Comparison of ENCODE assay signal across 9 mouse cellular contexts in genomic region chr7:80629369-80629768, GRCm38 (mm10). TPM values are rescaled to one million over a fixed set of nuclear protein-coding genes. Genes with fewer than 3 reads are reported as not detected.
DNase-seq lines count a peak whose midpoint lies in the region; ATAC-seq and TF ChIP-seq lines count a peak whose summit lies in the region.
"Had no signal": no experiment of that assay in that cellular context is flagged by ENCODE, and none has a peak within 500 bp of the region (broad histone marks: within the 10 kb centered on the region; RNA-seq: fewer than 3 reads in every experiment).

No protein-coding gene starts in this region.

- H3K9me3 ChIP-seq in forebrain, embryonic 14.5 days (replicated peaks; ENCODE audit: control insufficient read depth, low read length) = no peaks in the 10 kb centered on the region
- H3K9me3 ChIP-seq in forebrain, embryonic 16.5 days (ENCODE audit: control insufficient read depth, low read length) = no peaks in the 10 kb centered on the region
- H3K9me3 ChIP-seq in liver, embryonic 12.5 days (replicated peaks) = no peaks in the 10 kb centered on the region
- no peaks in the 10 kb centered on the region for H3K9me3 ChIP-seq in stomach, postnatal 0 days (ENCODE audit: control insufficient read depth, low read length)

- ATAC-seq in forebrain, embryonic 14.5 days = no peak
- no peak for ATAC-seq in forebrain, embryonic 16.5 days
- no peak for ATAC-seq in liver, embryonic 12.5 days
- ATAC-seq in stomach, postnatal 0 days (ENCODE audit: low FRiP score, low TSS enrichment) = no peak

- H3K4me3 ChIP-seq in forebrain, embryonic 14.5 days (ENCODE audit: low read depth, low read length) = no peak overlapping the region
- no peak overlapping the region for H3K4me3 ChIP-seq in forebrain, embryonic 16.5 days (replicated peaks; ENCODE audit: low read length)
- 0 out of 2 replicates have a peak overlapping the region, but pooled peaks have one; percentile 2 for H3K4me3 ChIP-seq in liver, embryonic 12.5 days
- no peak overlapping the region for H3K4me3 ChIP-seq in stomach, postnatal 0 days (ENCODE audit: low read depth, low read length)

- no peaks in the 10 kb centered on the region for H3K27me3 ChIP-seq in forebrain, embryonic 14.5 days (replicated peaks; ENCODE audit: control insufficient read depth, insufficient read depth, low read length)
- no peaks in the 10 kb centered on the region for H3K27me3 ChIP-seq in forebrain, embryonic 16.5 days (replicated peaks; ENCODE audit: control insufficient read depth, insufficient read depth, low read length)
- H3K27me3 ChIP-seq in liver, embryonic 12.5 days (replicated peaks) = no peaks in the 10 kb centered on the region
- H3K27me3 ChIP-seq in stomach, postnatal 0 days (ENCODE audit: control insufficient read depth, insufficient read depth, low read length) = no peaks in the 10 kb centered on the region

- H3K9ac ChIP-seq in forebrain, embryonic 14.5 days (ENCODE audit: low read length) = no peak overlapping the region
- H3K9ac ChIP-seq in forebrain, embryonic 16.5 days (replicated peaks; ENCODE audit: low read depth, low read length) = no peak overlapping the region
- no peak overlapping the region for H3K9ac ChIP-seq in liver, embryonic 12.5 days
- H3K9ac ChIP-seq in stomach, postnatal 0 days (ENCODE audit: low read length) = no peak overlapping the region; the same call in 1 of the 2 replicates
- H3K9ac ChIP-seq: hindbrain, embryonic 14.5 days had no signal

- TF ChIP-seq EP300 in stomach, postnatal 0 days (optimal IDR thresholded peaks at IDR 0.05) = no peak

- TF ChIP-seq CTCF in stomach, postnatal 0 days (IDR thresholded peaks at IDR 0.05; ENCODE audit: low read depth) = no peak

- WGBS in forebrain, embryonic 14.5 days = 89% methylated on average over 12 of the region's 12 CpGs
- 90% methylated on average over 12 of the region's 12 CpGs for WGBS in forebrain, embryonic 16.5 days
- WGBS in liver, embryonic 12.5 days (ENCODE audit: insufficient replicate concordance) = 18% methylated on average over 12 of the region's 12 CpGs
- WGBS in stomach, postnatal 0 days = 36% methylated on average over 12 of the region's 12 CpGs

- H3K4me2 ChIP-seq in forebrain, embryonic 14.5 days (ENCODE audit: low read length) = no peak overlapping the region
- no peak overlapping the region for H3K4me2 ChIP-seq in forebrain, embryonic 16.5 days (ENCODE audit: low read length)
- H3K4me2 ChIP-seq in liver, embryonic 12.5 days = peak overlapping the region; percentile 63
- H3K4me2 ChIP-seq in stomach, postnatal 0 days (replicated peaks; ENCODE audit: low read depth) = 0 out of 2 replicates have a peak overlapping the region, but pooled peaks have one; percentile 0
- H3K4me2 ChIP-seq: hindbrain, embryonic 14.5 days had no signal

- H3K36me3 ChIP-seq in forebrain, embryonic 14.5 days (ENCODE audit: control insufficient read depth, insufficient read depth, low read length) = peaks cover 5% of the 10 kb centered on the region; the same call in 1 of the 2 replicates
- 0 out of 2 replicates have a peak, but pooled peaks cover 2% of the 10 kb centered on the region for H3K36me3 ChIP-seq in forebrain, embryonic 16.5 days (ENCODE audit: control insufficient read depth, insufficient read depth)
- H3K36me3 ChIP-seq in liver, embryonic 12.5 days = 0 out of 2 replicates have a peak, but pooled peaks cover 6% of the 10 kb centered on the region
- H3K36me3 ChIP-seq in stomach, postnatal 0 days (ENCODE audit: control insufficient read depth, insufficient read depth, low read length) = no peaks in the 10 kb centered on the region

- no peaks in the 10 kb centered on the region for H3K4me1 ChIP-seq in forebrain, embryonic 14.5 days (ENCODE audit: control insufficient read depth, insufficient read depth, low read length)
- peaks cover 17% of the 10 kb centered on the region for H3K4me1 ChIP-seq in forebrain, embryonic 16.5 days (replicated peaks; ENCODE audit: control insufficient read depth, insufficient read depth, low read length)
- H3K4me1 ChIP-seq in liver, embryonic 12.5 days = peaks cover 38% of the 10 kb centered on the region
- H3K4me1 ChIP-seq in stomach, postnatal 0 days (replicated peaks; ENCODE audit: control insufficient read depth, insufficient read depth) = peaks cover 3% of the 10 kb centered on the region; the same call in 1 of the 2 replicates

- no peak for DNase-seq in forebrain, embryonic 14.5 days (ENCODE audit: low spot score)
- peak; percentile 26 for DNase-seq in ovary, adult 18-20 months (ENCODE audit: low spot score)
- no peak for DNase-seq in ovary, postnatal 36 days (ENCODE audit: low spot score)
- DNase-seq in stomach, postnatal 0 days (ENCODE audit: low spot score) = no peak
- DNase-seq in Muller cell, postnatal 12 days (ENCODE audit: inconsistent ontology term) = no peak
- no peak for DNase-seq in left cerebral cortex, adult 11 months (ENCODE audit: low spot score)

- peak overlapping the region; percentile 6; the same call in 1 of the 2 replicates for H3K27ac ChIP-seq in forebrain, embryonic 14.5 days (ENCODE audit: low read depth, low read length)
- H3K27ac ChIP-seq in forebrain, embryonic 16.5 days (ENCODE audit: low read length) = no peak overlapping the region
- peak overlapping the region; percentile 23; the same call in 1 of the 2 replicates for H3K27ac ChIP-seq in liver, embryonic 12.5 days
- H3K27ac ChIP-seq in stomach, postnatal 0 days (replicated peaks) = peak overlapping the region; percentile 59
- H3K27ac ChIP-seq: hindbrain, embryonic 14.5 days had no signal

RNA-seq across cellular contexts. Expression of gene Crtc3, which starts 59.3 kb away (rescaled TPM):
- polyA plus RNA-seq in forebrain, embryonic 14.5 days (2014; fragmentation: Nextera tagmentation; extraction: Ambion mirVana) = 7.9 and 10.6 TPM in 2 replicates
- polyA plus RNA-seq in forebrain, embryonic 16.5 days (2015; fragmentation: Nextera tagmentation; extraction: Ambion mirVana) = 18.2 and 20.1 TPM in 2 replicates
- 7.0 and 7.1 TPM in 2 replicates for polyA plus RNA-seq in liver, embryonic 12.5 days (2016; fragmentation: Nextera tagmentation; extraction: Ambion mirVana)
- 8.8 and 10.1 TPM in 2 replicates for polyA plus RNA-seq in stomach, postnatal 0 days (2015; fragmentation: Nextera tagmentation; extraction: Ambion mirVana)

Comparison
In these comparisons a context has a peak if more than half of its experiments do, and no peak if none do; other contexts are left out.
1. H3K4me2 ChIP-seq: peak in liver, embryonic 12.5 days (single experiment) and stomach, postnatal 0 days (single experiment); none in forebrain, embryonic 14.5 days (single experiment) and forebrain, embryonic 16.5 days (single experiment).